Mouse (Mus musculus) forebrain, embryonic 10.5 days (tissue): ENCODE data around the gene Gm9918. TPM values are rescaled to one million over a fixed set of nuclear protein-coding genes. Genes with fewer than 3 reads are reported as not detected.

ENCODE experiments used
- DNase-seq: peaks from one replicate; pipeline ENCODE4 v3.0.0-alpha.2; 2017; ENCODE audit warnings: low spot score; ENCODE audit errors: extremely low spot score
- H3K27ac ChIP-seq: fragments of 300-500 bp; sonication (generic); 2 replicates; pipeline ENCODE4 v1.5.1; 2016; ENCODE audit warnings: mild to moderate bottlenecking
- H3K27me3 ChIP-seq: fragments of 300-500 bp; sonication (generic); 2 replicates; pipeline ENCODE4 v1.6.1; 2016; ENCODE audit warnings: mild to moderate bottlenecking; ENCODE audit not compliant: poor library complexity, severe bottlenecking
- H3K36me3 ChIP-seq: fragments of 300-500 bp; sonication (generic); replicated peaks from 2 replicates; pipeline ENCODE4 v1.6.1; 2016; ENCODE audit warnings: mild to moderate bottlenecking, moderate library complexity
- H3K4me1 ChIP-seq: fragments of 300-500 bp; sonication (generic); 2 replicates; pipeline ENCODE4 v1.6.1; 2016
- H3K4me3 ChIP-seq: fragments of 300-500 bp; sonication (generic); 2 replicates; pipeline ENCODE4 v1.5.1; 2016; ENCODE audit warnings: mild to moderate bottlenecking, moderate library complexity
- H3K9me3 ChIP-seq: fragments of 300-500 bp; sonication (generic); 2 replicates; pipeline ENCODE4 v1.6.1; 2016; ENCODE audit warnings: mild to moderate bottlenecking, moderate library complexity
- WGBS: fragments of 180-500 bp; shearing (Covaris S2); methylation state at CpG from one replicate; pipeline ENCODE4 v1.1.7; 2016; 5-methylcytosine and 5-hydroxymethylcytosine counted together
- polyA plus RNA-seq: library from polyadenylated mRNA; unstranded; fragments of >200 nt; fragmentation: Nextera tagmentation; extraction: Ambion mirVana; gene quantifications from 2 replicates; pipeline ENCODE4 v1.2.1, GENCODE M21; 2016

Gene Gm9918
- polyA plus RNA-seq, 1 experiment from 2014 or later: 0.48 TPM

DNA sequence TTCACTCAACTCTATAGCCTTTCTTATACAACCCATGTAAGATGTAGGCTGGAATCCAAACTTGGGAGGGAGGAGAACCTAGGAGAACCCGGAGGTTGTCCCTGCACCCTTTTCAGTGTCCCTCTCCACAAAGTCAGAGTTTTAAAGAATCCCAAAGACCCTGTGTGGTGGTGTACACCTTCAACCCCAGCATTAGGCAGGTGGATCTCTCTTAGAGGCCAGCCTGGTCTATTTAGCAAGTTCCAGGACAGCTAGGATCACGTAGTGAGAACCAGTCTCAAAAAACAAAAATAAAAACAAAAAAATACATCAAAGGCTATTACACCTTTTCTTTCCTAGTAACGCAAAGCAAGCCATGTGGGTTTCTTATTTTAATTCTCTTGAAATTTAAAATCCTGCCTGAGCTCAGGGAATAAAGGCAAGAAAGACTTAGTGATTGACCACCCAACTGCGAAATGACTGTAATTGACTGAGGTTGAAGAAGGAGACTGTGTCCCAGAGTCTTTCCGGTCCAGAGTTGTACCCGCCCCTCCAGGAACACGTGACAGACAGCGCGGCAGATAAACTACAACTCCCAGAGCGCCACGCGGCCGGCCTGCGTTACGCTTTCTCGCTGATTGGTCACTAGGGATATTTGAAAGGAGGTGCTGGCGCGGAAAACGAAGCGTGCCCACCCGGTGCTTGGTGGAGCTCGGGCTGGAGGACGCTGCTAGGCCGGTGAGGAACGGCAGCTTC, 25.4 kb downstream of the Gm9918 start, which contains the start of gene Espl1:
Gene Espl1, plus strand, starts transcription at position 634 of the 735 bp plus-strand sequence.
- H3K4me3 ChIP-seq: peak within 1 kb of the TSS; percentile 89
- H3K27ac ChIP-seq: peak within 1 kb of the TSS; percentile 89
- H3K4me1 ChIP-seq: peaks cover 11% of the 10 kb centered on the region
- no peaks in the 10 kb centered on the region for H3K9me3 ChIP-seq
- H3K36me3 ChIP-seq: peaks cover 31% of the 10 kb centered on the region
- DNase-seq: peak; percentile 98
- no peaks in the 10 kb centered on the region for H3K27me3 ChIP-seq
- WGBS: 7% methylated on average over 25 of the region's 25 CpGs

DNA sequence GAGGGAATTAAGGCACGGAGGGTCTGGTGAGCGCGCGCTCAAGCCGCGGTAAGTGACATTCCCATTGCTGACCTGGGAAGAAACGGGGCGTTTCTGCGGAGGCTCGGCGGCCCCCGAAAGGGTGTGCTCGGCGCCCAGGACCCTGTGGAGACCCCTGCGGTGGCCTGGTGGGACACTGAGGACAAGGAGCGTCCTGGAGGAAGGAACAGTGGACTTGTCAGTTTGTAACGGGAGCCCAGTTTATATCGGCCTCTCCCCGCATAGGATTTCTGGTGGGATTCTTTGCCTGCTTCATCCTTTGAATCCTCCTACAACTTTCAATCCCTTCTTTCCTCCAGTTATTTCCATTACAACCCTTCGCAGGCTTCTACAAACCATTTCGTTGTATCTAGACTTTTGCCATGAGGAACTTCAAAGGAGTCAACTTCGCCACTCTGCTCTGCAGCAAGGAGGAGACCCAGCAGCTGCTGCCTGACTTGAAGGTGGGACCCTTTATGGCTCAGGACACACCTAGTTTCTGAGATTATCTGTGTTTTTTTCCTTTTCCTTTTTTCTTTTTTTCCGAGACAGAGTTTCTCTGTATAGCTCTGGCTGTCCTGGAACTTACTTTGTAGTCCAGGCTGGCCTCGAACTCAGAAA, 26.1 kb downstream of the Gm9918 start:
- no peaks in the 10 kb centered on the region for H3K27me3 ChIP-seq
- no peak for DNase-seq
- H3K36me3 ChIP-seq: peaks cover 38% of the 10 kb centered on the region
- H3K4me1 ChIP-seq: peaks cover 11% of the 10 kb centered on the region
- no peaks in the 10 kb centered on the region for H3K9me3 ChIP-seq
- H3K27ac ChIP-seq: peak overlapping the region; percentile 89
- peak overlapping the region; percentile 89 for H3K4me3 ChIP-seq
- 7% methylated on average over 24 of the region's 24 CpGs for WGBS

DNA sequence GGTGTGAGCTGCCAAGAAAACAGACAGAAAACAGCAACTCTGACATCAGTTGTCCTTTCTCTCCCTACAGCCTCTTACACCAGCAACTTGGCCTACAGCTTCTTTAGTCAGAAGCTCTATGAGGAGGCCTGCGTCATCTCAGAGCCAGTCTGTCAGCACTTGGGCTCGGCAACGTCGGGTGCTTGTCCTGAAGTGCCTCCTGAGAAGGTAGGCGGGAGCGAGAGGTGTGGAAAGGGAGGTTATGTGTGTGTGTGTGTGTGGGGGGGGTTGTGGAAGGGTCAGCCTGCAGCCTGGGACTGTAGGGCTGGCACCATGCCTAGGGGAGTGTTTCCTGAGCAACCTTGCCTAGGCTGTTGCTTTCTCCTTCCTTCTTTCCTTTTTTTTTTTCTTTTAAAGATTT, 32.2 kb downstream of the Gm9918 start:
- Histone ChIP-seq H3K27ac (no peak overlapping the region), H3K4me1 (no peaks in the 10 kb centered on the region), H3K4me3 (no peak overlapping the region), H3K9me3 (no peaks in the 10 kb centered on the region), H3K36me3 (peaks cover 96% of the 10 kb centered on the region), H3K27me3 (no peaks in the 10 kb centered on the region)
- WGBS: 94% methylated on average over 6 of the region's 6 CpGs
- DNase-seq: no peak

DNA sequence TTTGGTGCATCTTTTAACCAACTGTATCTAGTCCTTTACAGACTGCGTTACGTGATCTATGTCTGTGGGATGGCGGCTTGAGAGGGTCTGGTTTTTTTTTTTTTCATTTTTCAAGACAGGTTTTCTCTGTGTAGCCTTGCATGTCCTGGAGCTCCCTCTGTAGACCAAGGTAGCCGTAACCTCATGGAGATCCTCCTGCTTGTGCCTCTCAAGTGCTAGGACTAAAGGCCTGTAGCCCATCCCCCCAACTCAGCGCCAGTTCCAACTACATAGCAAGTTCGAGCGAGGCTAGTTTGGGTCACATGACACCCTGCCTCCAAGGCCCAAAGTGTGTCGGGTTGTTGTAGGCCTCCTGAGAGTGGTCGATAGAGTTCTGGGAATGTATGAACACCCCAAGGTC, 38.4 kb downstream of the Gm9918 start:
- no peak for DNase-seq
- H3K4me1 ChIP-seq: no peaks in the 10 kb centered on the region
- WGBS: 90% methylated on average over 9 of the region's 9 CpGs
- no peak overlapping the region for H3K27ac ChIP-seq
- H3K4me3 ChIP-seq: no peak overlapping the region
- H3K9me3 ChIP-seq: no peaks in the 10 kb centered on the region
- no peaks in the 10 kb centered on the region for H3K27me3 ChIP-seq
- H3K36me3 ChIP-seq: peaks cover 96% of the 10 kb centered on the region

DNA sequence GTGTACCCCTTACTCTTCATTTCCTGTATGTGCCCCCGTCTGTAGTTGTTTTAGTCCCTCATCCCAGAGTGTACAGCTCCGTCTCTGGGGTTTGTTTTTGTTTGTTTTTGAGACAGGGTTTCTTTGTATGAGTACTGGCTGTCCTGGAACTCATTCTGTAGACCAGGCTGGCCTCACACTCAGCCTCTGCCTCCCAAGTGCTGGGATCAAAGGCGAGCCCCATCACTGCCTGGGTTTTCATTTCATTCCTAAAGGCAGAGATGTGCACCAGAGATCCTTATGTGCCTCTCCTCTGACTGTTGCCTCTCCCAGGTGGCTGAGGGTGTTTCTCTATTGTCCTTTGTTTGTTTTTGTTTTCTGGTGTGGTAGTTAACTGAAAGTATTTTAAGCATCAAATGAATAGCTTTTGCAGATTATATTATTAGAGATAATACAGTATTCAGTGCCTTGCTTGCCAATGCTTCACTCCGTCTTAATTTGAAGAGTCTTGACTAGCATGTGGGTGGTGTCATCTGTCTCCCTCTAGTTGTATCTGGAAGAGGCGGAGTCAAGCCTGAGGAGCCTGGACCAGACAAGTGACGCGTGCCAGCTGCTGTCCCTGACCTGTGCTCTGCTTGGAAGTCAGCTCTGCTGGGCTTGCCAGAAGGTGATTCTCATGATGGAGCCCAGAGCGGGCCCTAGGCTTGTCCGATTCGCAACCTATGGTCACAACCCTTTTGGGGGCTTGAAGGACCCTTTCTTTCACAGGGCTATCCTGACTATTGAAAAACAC, 39.9 kb downstream of the Gm9918 start:
- no peaks in the 10 kb centered on the region for H3K9me3 ChIP-seq
- H3K27ac ChIP-seq: no peak overlapping the region
- no peak for DNase-seq
- H3K27me3 ChIP-seq: no peaks in the 10 kb centered on the region
- H3K36me3 ChIP-seq: peaks cover 96% of the 10 kb centered on the region
- no peaks in the 10 kb centered on the region for H3K4me1 ChIP-seq
- WGBS: 91% methylated on average over 10 of the region's 10 CpGs
- no peak overlapping the region for H3K4me3 ChIP-seq

DNA sequence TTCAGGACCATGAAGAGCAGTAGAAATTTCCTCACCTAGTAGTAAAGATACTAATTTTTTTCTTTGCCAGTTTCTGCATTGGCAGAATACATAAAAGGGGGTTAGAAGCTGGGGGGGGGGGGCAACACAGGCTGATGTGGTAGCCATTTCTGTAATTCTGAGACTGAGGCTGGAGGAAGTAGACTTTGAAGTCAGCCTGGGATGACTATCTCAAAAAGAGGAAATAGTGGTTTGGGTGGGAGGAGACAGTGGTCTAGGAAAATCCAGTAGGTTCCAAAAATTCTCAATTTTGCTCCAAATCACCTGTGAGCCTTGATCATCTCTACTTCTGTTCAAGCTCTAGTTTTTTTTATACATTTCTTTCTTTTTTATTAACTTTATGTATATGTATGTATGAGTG, 41.1 kb downstream of the Gm9918 start:
- Histone ChIP-seq H3K9me3 (no peaks in the 10 kb centered on the region), H3K27me3 (no peaks in the 10 kb centered on the region), H3K36me3 (peaks cover 96% of the 10 kb centered on the region), H3K4me1 (no peaks in the 10 kb centered on the region), H3K4me3 (no peak overlapping the region), H3K27ac (no peak overlapping the region)
- no peak for DNase-seq

DNA sequence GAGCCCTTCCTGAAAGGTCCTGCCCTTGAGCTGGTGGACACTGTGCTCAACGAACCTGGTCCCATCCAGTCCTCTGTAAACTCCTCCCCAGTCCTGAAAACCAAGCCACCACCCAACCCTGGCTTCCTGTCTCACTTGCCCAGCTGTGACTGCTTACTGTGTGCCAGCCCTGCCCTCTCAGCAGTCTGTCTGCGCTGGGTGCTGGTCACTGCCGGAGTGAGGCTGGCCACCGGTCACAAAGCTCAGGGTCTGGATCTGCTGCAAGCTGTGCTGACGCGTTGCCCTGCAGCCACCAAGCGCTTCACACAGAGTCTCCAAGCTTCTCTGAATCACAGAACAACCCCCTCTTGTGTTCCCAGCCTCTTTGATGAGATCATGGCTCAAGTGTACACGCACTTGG, 44.9 kb downstream of the Gm9918 start:
- Histone ChIP-seq H3K9me3 (no peaks in the 10 kb centered on the region), H3K4me1 (no peaks in the 10 kb centered on the region), H3K4me3 (no peak overlapping the region), H3K27me3 (no peaks in the 10 kb centered on the region), H3K27ac (no peak overlapping the region), H3K36me3 (peaks cover 95% of the 10 kb centered on the region)
- 94% methylated on average over 8 of the region's 8 CpGs for WGBS
- DNase-seq: no peak

DNA sequence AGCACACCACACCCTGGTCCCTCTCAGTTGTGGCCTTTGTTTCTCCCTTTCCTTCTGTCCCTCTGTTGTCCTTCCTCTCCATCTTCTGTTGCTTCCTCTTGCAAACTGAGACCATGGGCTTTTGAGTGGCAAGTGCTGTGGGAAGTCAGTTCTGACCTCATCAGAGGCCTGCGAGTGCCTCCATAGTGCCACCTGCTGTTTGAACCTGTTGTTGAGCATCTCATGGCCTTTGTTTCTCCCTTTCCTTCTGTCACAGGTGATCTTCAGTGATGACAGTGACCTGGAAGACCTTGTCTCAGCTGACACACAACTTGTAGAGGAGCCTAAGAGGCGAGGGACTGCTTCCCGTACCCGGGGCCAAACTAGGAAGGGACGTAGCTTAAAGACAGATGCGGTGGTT, 45.9 kb downstream of the Gm9918 start:
- no peak for DNase-seq
- peaks cover 97% of the 10 kb centered on the region for H3K36me3 ChIP-seq
- H3K9me3 ChIP-seq: no peaks in the 10 kb centered on the region
- H3K27ac ChIP-seq: no peak overlapping the region
- H3K4me1 ChIP-seq: no peaks in the 10 kb centered on the region
- H3K4me3 ChIP-seq: no peak overlapping the region
- H3K27me3 ChIP-seq: no peaks in the 10 kb centered on the region
- WGBS: 91% methylated on average over 6 of the region's 6 CpGs

Other genes starting within 250 kb of the Gm9918 start
- gene Krt18, start 242.4 kb upstream of the Gm9918 start, polyA plus RNA-seq: 34.4 and 37.1 TPM in 2 replicates
- 140 and 143 TPM in 2 replicates for gene Eif4b, start 196.8 kb upstream of the Gm9918 start, polyA plus RNA-seq
- 11.1 and 13.1 TPM in 2 replicates for gene Tns2, start 170.2 kb upstream of the Gm9918 start, polyA plus RNA-seq
- gene Spryd3, start 134.3 kb upstream of the Gm9918 start, polyA plus RNA-seq: 10.8 and 12.7 TPM in 2 replicates
- 0.14 and 0.17 TPM in 2 replicates for gene Igfbp6, start 126.2 kb upstream of the Gm9918 start, polyA plus RNA-seq
- 0.09 TPM in 1 of 2 replicates, not detected in the other for gene Soat2, start 120.0 kb upstream of the Gm9918 start, polyA plus RNA-seq
- 71.7 and 72.7 TPM in 2 replicates for gene Zfp740, start 67.3 kb upstream of the Gm9918 start, polyA plus RNA-seq
- 36.0 and 39.9 TPM in 2 replicates for gene Csad, start 65.8 kb upstream of the Gm9918 start, polyA plus RNA-seq
- 0.42 and 0.55 TPM in 2 replicates for gene Itgb7, start 38.6 kb upstream of the Gm9918 start, polyA plus RNA-seq
- gene Rarg, start 13.0 kb upstream of the Gm9918 start, polyA plus RNA-seq: 27.5 and 31.3 TPM in 2 replicates
- 64.2 and 66.8 TPM in 2 replicates for gene Mfsd5, start 8.9 kb downstream of the Gm9918 start, polyA plus RNA-seq
- 55.6 and 59.9 TPM in 2 replicates for gene Espl1, start 25.7 kb downstream of the Gm9918 start, polyA plus RNA-seq
- gene Pfdn5, start 55.6 kb downstream of the Gm9918 start, polyA plus RNA-seq: 311 and 331 TPM in 2 replicates
- 127 and 128 TPM in 2 replicates for gene Myg1, start 61.1 kb downstream of the Gm9918 start, polyA plus RNA-seq
- gene Aaas, start 80.2 kb downstream of the Gm9918 start, polyA plus RNA-seq: 141 and 144 TPM in 2 replicates
- 0.25 and 0.42 TPM in 2 replicates for gene Sp7, start 96.6 kb downstream of the Gm9918 start, polyA plus RNA-seq
- 9.7 and 9.9 TPM in 2 replicates for gene Sp1, start 135.6 kb downstream of the Gm9918 start, polyA plus RNA-seq
- gene Amhr2, start 174.8 kb downstream of the Gm9918 start, polyA plus RNA-seq: 0.33 TPM in 1 of 2 replicates, not detected in the other
- gene Prr13, start 188.5 kb downstream of the Gm9918 start, polyA plus RNA-seq: 70.7 and 74.6 TPM in 2 replicates
- 205 and 217 TPM in 2 replicates for gene Pcbp2, start 200.0 kb downstream of the Gm9918 start, polyA plus RNA-seq
- not detected in 2 replicates for gene Gm10337, start 233.2 kb downstream of the Gm9918 start, polyA plus RNA-seq
- 24.0 and 25.4 TPM in 2 replicates for gene Map3k12, start 246.5 kb downstream of the Gm9918 start, polyA plus RNA-seq
- gene Tarbp2, start 247.6 kb downstream of the Gm9918 start, polyA plus RNA-seq: 132 and 137 TPM in 2 replicates